Mouse (Mus musculus) large intestine, adult 2 months (tissue): ENCODE measurements around the gene Chkb. TPM values are rescaled to one million over a fixed set of nuclear protein-coding genes. Genes with fewer than 3 reads are reported as not detected.

Source experiments
- DNase-seq: peaks from one replicate; pipeline ENCODE4 v3.0.0-alpha.2; 2012; ENCODE audit warnings: low read depth, low spot score
- WGBS: fragments of 180-500 bp; shearing (Covaris S2); methylation state at CpG from one replicate; pipeline ENCODE4 v1.1.7; 2018; 5-methylcytosine and 5-hydroxymethylcytosine counted together
- polyA plus RNA-seq: library from polyadenylated mRNA; depleted of rRNA; stranded (reverse); fragments of >200 nt; gene quantifications from 2 replicates; pipeline ENCODE4 v1.2.3, GENCODE M21; 2012; rRNA removed

The Chkb gene
- polyA plus RNA-seq, 1 experiment: 129 TPM

DNA sequence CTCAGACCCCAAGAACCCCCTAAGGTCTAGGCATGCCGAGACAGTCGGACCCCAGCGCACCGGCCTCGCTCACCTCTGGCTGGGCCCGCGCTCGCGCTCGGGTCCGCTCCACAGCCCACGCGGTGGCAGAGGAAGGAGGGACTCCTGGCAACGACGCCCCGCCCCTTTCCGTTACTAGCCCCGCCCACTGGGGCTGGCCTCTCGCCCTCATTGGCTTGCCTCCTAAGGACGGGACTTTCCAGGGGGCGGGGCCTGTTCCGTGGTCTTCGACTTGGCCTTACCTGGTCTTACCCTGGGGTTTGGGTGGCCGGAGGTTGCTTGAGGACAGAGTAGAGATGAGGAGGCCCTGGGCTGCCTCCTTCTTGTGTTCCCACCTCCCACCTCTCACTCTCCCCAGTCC lies 19.6 kb downstream of the Chkb start, which contains the start of gene Syce3:
TSS of gene Syce3 (minus strand) at position 386 of the 400 bp plus-strand sequence.
- no peak for DNase-seq
- 83% methylated on average over 24 of the region's 24 CpGs for WGBS

DNA sequence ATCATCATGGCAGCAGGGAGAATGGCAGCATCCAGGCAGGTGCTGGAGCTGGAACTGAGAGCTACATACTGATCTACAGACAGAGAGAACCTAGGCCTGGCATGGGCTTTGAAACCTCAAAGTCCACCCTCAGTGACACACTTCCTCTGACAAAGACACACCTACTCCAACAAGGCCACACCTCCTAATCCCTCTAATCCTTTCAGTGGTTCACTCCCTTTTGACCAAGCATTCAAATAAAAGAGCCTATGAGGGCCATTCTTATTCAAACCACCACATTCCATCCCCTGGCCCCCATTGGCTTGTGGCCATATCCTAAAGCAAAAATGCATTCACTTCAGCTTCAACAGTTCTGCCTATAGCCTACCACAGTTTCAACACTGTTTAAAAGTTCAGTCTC lies 23.0 kb downstream of the Chkb start:
- DNase-seq: no peak

- no peak for DNase-seq
- 76% methylated on average over 10 of the region's 10 CpGs for WGBS
These were observed 24.7 kb downstream of the Chkb start for GRCm38 (mm10) chr15:89404831-89405623.

GRCm38 (mm10) chr15:89402471-89402870 lies 27.2 kb downstream of the Chkb start:
- DNase-seq: no peak
- 88% methylated on average over 1 of the region's 1 CpGs for WGBS

DNA sequence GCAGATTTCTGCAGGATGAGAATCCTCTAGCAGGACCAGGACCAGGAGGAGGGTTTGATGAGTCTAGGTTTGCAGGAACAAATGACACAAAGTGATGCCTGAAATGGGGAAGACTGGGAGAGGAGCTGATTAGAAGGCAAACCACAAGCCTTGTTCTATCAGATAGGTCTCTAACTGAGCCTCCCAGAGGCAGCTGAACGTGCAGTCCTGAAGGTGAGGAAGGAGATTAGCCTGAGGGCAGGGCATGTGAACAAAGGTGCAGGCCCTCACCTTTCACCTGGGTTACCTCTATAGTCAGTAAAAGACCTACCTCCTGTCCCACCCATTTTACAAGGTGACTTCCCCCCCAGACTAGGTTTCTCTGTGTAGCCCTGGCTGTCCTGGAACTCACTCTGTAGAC lies 30.0 kb downstream of the Chkb start:
- WGBS: 23% methylated on average over 1 of the region's 1 CpGs
- DNase-seq: no peak

- no peak for DNase-seq
- 66% methylated on average over 2 of the region's 2 CpGs for WGBS
These were observed 31.6 kb downstream of the Chkb start for GRCm38 (mm10) chr15:89398146-89398545.

GRCm38 (mm10) chr15:89396883-89397282 lies 32.8 kb downstream of the Chkb start:
- DNase-seq: peak; percentile 96
- WGBS: 36% methylated on average over 4 of the region's 4 CpGs

DNA sequence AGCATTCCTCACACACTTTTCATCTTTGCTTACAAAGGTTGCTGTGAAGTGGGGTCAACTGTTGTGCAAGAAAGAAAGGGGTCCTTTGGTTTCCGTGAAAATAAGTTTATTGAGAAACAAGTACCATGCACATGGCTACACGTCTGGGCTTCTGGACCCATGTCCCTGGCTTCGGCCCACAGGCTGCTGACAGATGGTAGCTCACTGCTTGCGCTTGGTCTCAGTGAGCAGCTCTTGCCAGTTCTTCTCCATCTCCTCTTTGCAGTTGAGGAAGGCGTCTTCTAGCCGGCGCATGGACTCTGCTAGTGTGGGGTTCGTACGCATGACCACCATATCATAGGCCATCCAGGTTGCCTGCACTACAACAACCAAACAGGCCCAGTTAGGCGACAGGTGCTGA lies 39.6 kb downstream of the Chkb start:
- no peak for DNase-seq
- WGBS: 95% methylated on average over 10 of the region's 10 CpGs

DNA sequence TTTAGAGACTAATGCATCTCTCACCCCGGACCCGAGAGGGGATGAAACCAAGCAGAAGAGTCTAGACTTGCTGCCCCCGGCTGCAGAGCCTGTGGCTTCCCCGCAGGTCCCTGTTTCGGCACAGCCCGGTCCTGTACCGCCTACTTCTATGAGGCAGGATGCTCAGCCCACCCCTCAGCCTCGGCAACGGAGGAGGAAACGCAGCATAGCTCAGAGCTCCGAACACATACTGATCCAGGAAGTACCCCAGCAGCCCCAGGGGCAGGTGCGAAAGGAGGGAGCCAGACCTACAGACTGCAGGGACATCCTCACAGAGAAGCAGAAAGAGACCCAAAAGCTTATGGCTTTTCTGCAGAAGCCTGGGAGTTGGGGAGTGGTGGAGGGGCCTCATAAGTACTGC lies 42.6 kb downstream of the Chkb start:
- WGBS: 51% methylated on average over 12 of the region's 12 CpGs
- no peak for DNase-seq

GRCm38 (mm10) chr15:89384617-89385016 lies 45.1 kb downstream of the Chkb start, which contains the start of gene Klhdc7b:
Gene Klhdc7b, plus strand, starts transcription at chr15:89384917.
- DNase-seq: no peak
- 83% methylated on average over 7 of the region's 7 CpGs for WGBS

DNA sequence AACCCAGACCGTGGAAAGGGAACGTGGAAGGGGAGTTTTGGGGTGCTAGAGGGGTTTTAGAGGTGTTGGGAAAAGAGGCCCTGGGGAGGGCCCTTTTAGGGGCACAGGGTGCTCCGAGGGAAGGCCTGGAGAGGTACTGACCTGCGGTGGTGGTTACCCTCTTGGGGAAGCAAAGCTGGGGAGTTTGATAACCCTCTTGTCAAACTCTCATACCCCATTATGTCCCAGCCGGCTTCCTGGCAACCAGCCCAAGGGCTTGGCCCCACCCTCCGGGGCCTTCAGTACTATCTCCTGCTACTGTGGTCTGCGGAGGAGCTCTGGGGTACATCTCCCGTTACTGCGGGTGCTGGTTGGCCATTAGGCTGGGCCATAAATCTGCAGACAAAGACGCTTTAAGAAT lies 50.3 kb downstream of the Chkb start:
- DNase-seq: no peak
- WGBS: 20% methylated on average over 10 of the region's 10 CpGs

DNA sequence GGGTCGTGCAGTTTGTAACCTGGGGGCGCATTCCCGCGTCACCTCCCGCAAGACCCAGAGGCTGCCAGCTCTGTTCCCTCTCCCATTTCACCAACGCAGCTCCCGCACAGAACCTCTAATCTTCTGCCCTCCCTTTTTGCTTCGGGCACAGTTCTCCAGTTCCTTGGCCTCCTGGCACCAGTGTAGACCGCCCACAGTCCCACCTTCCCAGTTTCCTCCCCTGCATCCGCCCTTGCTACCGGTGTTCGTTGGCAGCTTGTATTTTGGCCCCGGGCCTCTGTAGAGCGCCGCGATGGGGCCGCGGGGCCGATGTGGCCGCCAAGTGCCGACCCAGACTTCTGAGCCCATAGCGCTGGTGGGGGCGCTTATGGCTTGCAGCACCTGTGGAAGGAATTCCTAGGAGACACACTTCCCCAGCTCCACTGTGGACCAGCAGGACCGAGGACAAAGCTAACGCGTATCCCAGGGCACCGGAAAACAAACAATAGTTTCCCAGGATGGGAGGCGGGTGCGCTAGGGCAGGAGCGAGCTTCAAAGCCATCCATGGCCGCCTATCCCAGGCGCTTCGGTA lies 50.8 kb downstream of the Chkb start, which contains the start of gene Odf3b:
TSS of gene Odf3b (minus strand) at position 452 of the 571 bp plus-strand sequence.
- DNase-seq: no peak
- WGBS: under 1% methylated on average over 33 of the region's 33 CpGs

- WGBS: 19% methylated on average over 46 of the region's 46 CpGs
- no peak for DNase-seq
These were observed 51.5 kb downstream of the Chkb start for GRCm38 (mm10) chr15:89377938-89378828.

GRCm38 (mm10) chr15:89377362-89377761 lies 52.3 kb downstream of the Chkb start:
- 7% methylated on average over 18 of the region's 18 CpGs for WGBS
- no peak for DNase-seq

DNA sequence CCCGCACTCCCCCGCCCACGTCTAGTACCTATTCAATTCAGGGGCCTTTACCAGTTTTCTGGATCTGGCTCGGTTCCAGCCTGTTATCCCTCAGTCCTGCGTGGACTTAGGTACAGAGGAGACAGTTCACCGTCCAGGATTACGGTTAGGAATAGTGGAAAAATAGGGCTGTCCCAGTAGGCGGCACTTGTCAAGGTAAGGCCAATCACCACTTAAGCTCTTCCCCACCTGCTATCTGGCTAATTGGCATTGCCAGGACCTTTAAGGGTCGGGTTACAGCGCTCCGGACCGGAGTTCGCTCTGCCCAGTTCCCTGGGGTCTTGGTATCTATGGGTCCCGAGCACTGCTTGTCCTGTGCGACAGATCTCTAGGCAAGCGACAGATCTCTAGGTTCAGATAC lies 52.8 kb downstream of the Chkb start, which contains the start of gene Tymp:
TSS of gene Tymp (minus strand) at position 83 of the 400 bp plus-strand sequence.
- WGBS: 44% methylated on average over 16 of the region's 16 CpGs

More for the DNA sequence above, 52.8 kb downstream of the Chkb start, which contains the start of gene Tymp:
- no peak for DNase-seq

Other genes with a start within 250 kb of the Chkb start
- 273 and 310 TPM in 2 replicates for gene Plxnb2, start 249.1 kb downstream of the Chkb start, polyA plus RNA-seq
- gene Dennd6b, start 233.4 kb downstream of the Chkb start, polyA plus RNA-seq: 10.8 and 11.2 TPM in 2 replicates
- gene Ppp6r2, start 218.4 kb downstream of the Chkb start, polyA plus RNA-seq: 41.0 and 86.0 TPM in 2 replicates
- 145 and 152 TPM in 2 replicates for gene Sbf1, start 114.6 kb downstream of the Chkb start, polyA plus RNA-seq
- gene Adm2, start 107.2 kb downstream of the Chkb start, polyA plus RNA-seq: 1.1 and 2.2 TPM in 2 replicates
- 0.36 TPM in 1 of 2 replicates, not detected in the other for gene Miox, start 95.5 kb downstream of the Chkb start, polyA plus RNA-seq
- gene Lmf2, start 74.2 kb downstream of the Chkb start, polyA plus RNA-seq: 26.3 and 28.9 TPM in 2 replicates
- 131 and 133 TPM in 2 replicates for gene Ncaph2, start 74.2 kb downstream of the Chkb start, polyA plus RNA-seq
- 70.4 and 142 TPM in 2 replicates for gene Sco2, start 56.1 kb downstream of the Chkb start, polyA plus RNA-seq
- 5.5 and 30.9 TPM in 2 replicates for gene Tymp, start 52.9 kb downstream of the Chkb start, polyA plus RNA-seq
- 21.1 and 57.4 TPM in 2 replicates for gene Odf3b, start 50.6 kb downstream of the Chkb start, polyA plus RNA-seq
- gene Klhdc7b, start 45.0 kb downstream of the Chkb start, polyA plus RNA-seq: 0.10 and 0.58 TPM in 2 replicates
- 0.51 and 0.89 TPM in 2 replicates for gene Syce3, start 19.4 kb downstream of the Chkb start, polyA plus RNA-seq
- gene Cpt1b, start 4.0 kb downstream of the Chkb start, polyA plus RNA-seq: 3.7 and 6.9 TPM in 2 replicates
- 0.57 and 0.67 TPM in 2 replicates for gene C730034F03Rik, start 319 bp downstream of the Chkb start, polyA plus RNA-seq
- 0.68 and 1.4 TPM in 2 replicates for gene Gm44502, start 212 bp downstream of the Chkb start, polyA plus RNA-seq
- 1.1 and 1.2 TPM in 2 replicates for gene Mapk8ip2, start 24.0 kb upstream of the Chkb start, polyA plus RNA-seq
- gene Arsa, start 47.5 kb upstream of the Chkb start, polyA plus RNA-seq: 16.9 and 27.7 TPM in 2 replicates
- gene Shank3, start 69.7 kb upstream of the Chkb start, polyA plus RNA-seq: 3.0 and 5.5 TPM in 2 replicates
- 0.19 and 0.40 TPM in 2 replicates for gene Acr, start 138.4 kb upstream of the Chkb start, polyA plus RNA-seq
- gene Rabl2, start 162.0 kb upstream of the Chkb start, polyA plus RNA-seq: 6.2 and 7.2 TPM in 2 replicates